Mouse (Mus musculus) lung, adult 2 months (tissue): ENCODE measurements at regions not wholly inside any gene's neighbourhood (a gene's known extent, or its start where the extent isn't known, plus 50 kb on each side); places are given as distances from the start of the nearest gene placed in this dataset.

ENCODE experiments used
- CTCF ChIP-seq: fragments of 200-500 bp; IDR thresholded peaks from 2 replicates; pipeline ENCODE4 v1.5.1; 2011; ENCODE audit warnings: mild to moderate bottlenecking, low read length, control low read depth; ENCODE audit not compliant: insufficient read depth
- POLR2A ChIP-seq: fragments of 200-500 bp; IDR thresholded peaks from 2 replicates; pipeline ENCODE4 v1.6.1; 2011; ENCODE audit warnings: low read depth, mild to moderate bottlenecking, control low read depth, low read length, borderline replicate concordance; ENCODE audit errors: extremely low read depth

GRCm38 (mm10) chr2:147899236-147899635 is 147.5 kb downstream of the Foxa2 start:
- TF ChIP-seq CTCF (no peak), POLR2A (no peak)
